Mouse (Mus musculus) central nervous system, embryonic 14 days (tissue): Measurements from ENCODE around the gene Nudt15. TPM values are rescaled to one million over a fixed set of nuclear protein-coding genes. Genes with fewer than 3 reads are reported as not detected.

ENCODE experiments used
- polyA plus RNA-seq: library from polyadenylated mRNA; depleted of rRNA; stranded (reverse); fragments of >200 nt; gene quantifications from 2 replicates; pipeline ENCODE4 v1.2.3, GENCODE M21; 2012; rRNA removed

Gene Nudt15
- polyA plus RNA-seq = 3.3 and 3.7 TPM in 2 replicates

GRCm38 (mm10) chr14:73548051-73548450 is at the start of gene Nudt15:
Gene Nudt15, minus strand, starts transcription at chr14:73548242.

GRCm38 (mm10) chr14:73524766-73525448 is 23.1 kb downstream of the Nudt15 start, which contains the start of gene Sucla2:
Gene Sucla2, plus strand, starts transcription at chr14:73525319.

GRCm38 (mm10) chr14:73509765-73510423 is 38.1 kb downstream of the Nudt15 start, which contains the start of gene Med4:
Gene Med4, plus strand, starts transcription at chr14:73510025.

Other genes starting within 250 kb of the Nudt15 start
- 30.2 and 32.3 TPM in 2 replicates for gene Rb1, start 222.4 kb downstream of the Nudt15 start, polyA plus RNA-seq
- 413 and 423 TPM in 2 replicates for gene Itm2b, start 163.0 kb downstream of the Nudt15 start, polyA plus RNA-seq
- 66.8 and 72.8 TPM in 2 replicates for gene Med4, start 38.2 kb downstream of the Nudt15 start, polyA plus RNA-seq
- 61.8 and 63.3 TPM in 2 replicates for gene Sucla2, start 22.9 kb downstream of the Nudt15 start, polyA plus RNA-seq
- not detected in 2 replicates for gene Gm21750, start 113.0 kb upstream of the Nudt15 start, polyA plus RNA-seq